Mouse (Mus musculus) forebrain, embryonic 16.5 days (tissue): ENCODE data around the gene Gpc5. TPM values are rescaled to one million over a fixed set of nuclear protein-coding genes. Genes with fewer than 3 reads are reported as not detected.

Experiments
- ATAC-seq: fragments of 200-750 bp; cut with Nextera tagmentation; 2 replicates; pipeline ENCODE4 v1.8.0; 2017; ENCODE audit warnings: mild to moderate bottlenecking, moderate library complexity
- H3K27ac ChIP-seq: fragments of 300-500 bp; sonication (generic); 2 replicates; pipeline ENCODE4 v1.5.1; 2014; ENCODE audit warnings: low read length, control low read depth
- H3K27me3 ChIP-seq: fragments of 300-500 bp; sonication (generic); replicated peaks from 2 replicates; pipeline ENCODE4 v1.6.1; 2014; ENCODE audit warnings: low read length; ENCODE audit not compliant: control insufficient read depth, insufficient read depth
- H3K36me3 ChIP-seq: fragments of 300-500 bp; sonication (generic); 2 replicates; pipeline ENCODE4 v1.6.1; 2014; ENCODE audit not compliant: control insufficient read depth, insufficient read depth
- H3K4me1 ChIP-seq: fragments of 300-500 bp; sonication (generic); replicated peaks from 2 replicates; pipeline ENCODE4 v1.6.1; 2014; ENCODE audit warnings: low read length; ENCODE audit not compliant: control insufficient read depth, insufficient read depth
- H3K4me2 ChIP-seq: fragments of 300-500 bp; sonication (generic); 2 replicates; pipeline ENCODE4 v1.6.1; 2014; ENCODE audit warnings: mild to moderate bottlenecking, low read length, control low read depth
- H3K4me3 ChIP-seq: fragments of 300-500 bp; sonication (generic); replicated peaks from 2 replicates; pipeline ENCODE4 v1.5.1; 2014; ENCODE audit warnings: mild to moderate bottlenecking, low read length, control low read depth
- H3K9ac ChIP-seq: fragments of 300-500 bp; sonication (generic); replicated peaks from 2 replicates; pipeline ENCODE4 v1.6.1; 2014; ENCODE audit warnings: low read depth, low read length, control low read depth
- H3K9me3 ChIP-seq: fragments of 300-500 bp; sonication (generic); 2 replicates; pipeline ENCODE4 v1.6.1; 2016; ENCODE audit warnings: low read length; ENCODE audit not compliant: control insufficient read depth
- WGBS: fragments of 180-500 bp; shearing (Covaris S2); extraction: QIAGEN DNeasy Blood & Tissue Kit; methylation state at CpG from one replicate; pipeline ENCODE4 v1.1.7; 2014; 5-methylcytosine and 5-hydroxymethylcytosine counted together
- polyA plus RNA-seq: library from polyadenylated mRNA; unstranded; fragments of >200 nt; fragmentation: Nextera tagmentation; extraction: Ambion mirVana; gene quantifications from 2 replicates; pipeline ENCODE4 v1.2.1, GENCODE M21; 2015

Gene Gpc5
- polyA plus RNA-seq, 1 experiment from 2014 or later = 3.1 TPM

DNA sequence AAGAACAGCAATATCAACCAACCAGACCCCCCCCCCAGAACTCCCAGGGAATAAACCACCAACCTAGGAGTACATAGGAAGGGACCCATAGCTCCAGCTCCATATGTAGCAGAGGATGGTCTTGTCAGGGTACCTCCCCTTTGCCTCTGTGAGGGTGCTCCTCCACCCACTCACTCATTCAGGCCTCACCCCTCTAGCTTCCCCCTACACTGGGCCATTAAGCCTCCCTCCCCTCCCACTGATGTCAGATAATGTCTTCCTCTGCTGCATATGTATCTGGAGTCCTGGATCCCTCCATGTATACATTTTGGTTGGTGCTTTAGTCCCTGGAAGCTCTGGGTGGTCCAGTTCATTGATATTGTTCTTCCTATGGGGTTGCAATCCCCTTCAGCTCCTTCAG lies 1075.4 kb downstream of the Gpc5 start:
- Histone ChIP-seq H3K9me3 (no peaks in the 10 kb centered on the region), H3K4me3 (no peak overlapping the region), H3K27me3 (no peaks in the 10 kb centered on the region), H3K4me1 (no peaks in the 10 kb centered on the region; the same call in 1 of the 2 replicates), H3K9ac (no peak overlapping the region), H3K27ac (no peak overlapping the region), H3K4me2 (no peak overlapping the region), H3K36me3 (no peaks in the 10 kb centered on the region)
- no peak for ATAC-seq

DNA sequence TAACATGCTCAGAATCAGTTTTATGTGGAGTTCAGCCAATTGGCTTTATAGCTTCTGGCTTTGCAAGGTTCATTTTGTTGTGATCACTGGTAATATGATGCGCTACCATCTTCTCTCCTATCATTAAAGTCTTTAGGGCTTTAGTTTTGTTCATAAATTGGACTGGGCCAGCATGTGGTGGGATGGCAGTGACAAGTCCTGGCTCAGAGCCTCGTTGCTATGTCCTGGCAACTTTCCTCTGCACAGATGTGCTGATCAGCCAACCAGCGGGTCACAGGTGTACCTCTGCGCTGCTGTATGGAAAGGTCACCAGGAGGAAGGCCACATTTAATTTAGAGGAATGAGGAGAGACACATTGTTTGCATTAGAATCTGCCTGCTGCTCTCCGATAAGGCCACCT lies 1077.1 kb downstream of the Gpc5 start:
- Histone ChIP-seq H3K36me3 (no peaks in the 10 kb centered on the region), H3K4me2 (no peak overlapping the region), H3K27me3 (no peaks in the 10 kb centered on the region), H3K9me3 (no peaks in the 10 kb centered on the region), H3K4me3 (no peak overlapping the region), H3K4me1 (no peaks in the 10 kb centered on the region; the same call in 1 of the 2 replicates), H3K27ac (no peak overlapping the region), H3K9ac (no peak overlapping the region)
- 57% methylated on average over 5 of the region's 5 CpGs for WGBS
- no peak; the same call in 1 of the 2 replicates for ATAC-seq

DNA sequence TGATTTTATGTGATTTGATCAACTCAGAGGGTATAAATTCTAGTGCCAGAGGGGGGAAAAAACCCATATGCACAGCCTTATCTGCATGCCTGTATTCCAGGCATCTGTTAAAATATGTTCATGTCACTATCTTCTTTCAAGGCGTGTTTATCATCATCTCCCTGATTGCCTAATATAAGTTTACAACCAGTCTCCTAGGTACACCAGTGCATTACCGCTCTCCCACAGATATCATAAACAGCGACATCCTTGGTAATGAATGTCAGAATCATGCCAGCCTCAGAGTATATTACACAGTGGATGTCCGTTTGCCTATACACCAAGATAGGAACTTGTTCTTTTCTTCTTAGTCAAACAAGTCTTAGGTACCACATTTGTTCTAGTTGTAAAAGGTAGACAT lies 1095.0 kb downstream of the Gpc5 start:
- Histone ChIP-seq H3K9ac (no peak overlapping the region), H3K36me3 (no peaks in the 10 kb centered on the region), H3K27ac (no peak overlapping the region), H3K4me2 (no peak overlapping the region), H3K4me1 (no peaks in the 10 kb centered on the region), H3K27me3 (no peaks in the 10 kb centered on the region), H3K9me3 (no peaks in the 10 kb centered on the region), H3K4me3 (no peak overlapping the region)
- no peak for ATAC-seq
- WGBS = 96% methylated on average over 4 of the region's 4 CpGs

- H3K27me3 ChIP-seq = no peaks in the 10 kb centered on the region
- H3K9me3 ChIP-seq = no peaks in the 10 kb centered on the region
- no peaks in the 10 kb centered on the region for H3K4me1 ChIP-seq
- no peak for ATAC-seq
- no peak overlapping the region for H3K27ac ChIP-seq
- 30% methylated on average over 6 of the region's 6 CpGs for WGBS
- H3K4me3 ChIP-seq = no peak overlapping the region
- H3K9ac ChIP-seq = no peak overlapping the region
- H3K36me3 ChIP-seq = no peaks in the 10 kb centered on the region
- H3K4me2 ChIP-seq = no peak overlapping the region
Measured at GRCm38 (mm10) chr14:116206977-116207376, 1115.0 kb downstream of the Gpc5 start.

DNA sequence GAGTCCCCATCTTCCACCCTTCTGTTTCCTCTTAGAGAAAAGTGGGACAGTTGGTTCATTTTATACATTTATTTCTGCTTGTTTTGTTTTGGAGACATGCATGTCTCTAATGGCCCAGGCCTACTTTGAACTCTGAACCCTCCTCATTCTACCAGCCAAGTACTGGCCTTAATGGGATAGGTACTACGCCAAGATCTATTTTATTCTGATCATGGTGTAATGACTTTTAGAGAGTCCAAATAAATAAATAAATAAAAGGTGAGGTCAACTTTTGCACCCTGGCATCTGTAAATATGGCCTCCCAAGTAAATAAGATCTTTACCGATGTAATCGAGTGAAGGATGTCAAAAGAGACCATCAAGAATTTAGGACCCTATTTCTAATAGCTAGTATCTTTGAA lies 1116.6 kb downstream of the Gpc5 start:
- Histone ChIP-seq H3K4me3 (no peak overlapping the region), H3K4me1 (no peaks in the 10 kb centered on the region), H3K4me2 (no peak overlapping the region), H3K36me3 (no peaks in the 10 kb centered on the region), H3K9ac (no peak overlapping the region), H3K27me3 (no peaks in the 10 kb centered on the region), H3K9me3 (no peaks in the 10 kb centered on the region), H3K27ac (no peak overlapping the region)
- 93% methylated on average over 3 of the region's 3 CpGs for WGBS
- no peak for ATAC-seq

DNA sequence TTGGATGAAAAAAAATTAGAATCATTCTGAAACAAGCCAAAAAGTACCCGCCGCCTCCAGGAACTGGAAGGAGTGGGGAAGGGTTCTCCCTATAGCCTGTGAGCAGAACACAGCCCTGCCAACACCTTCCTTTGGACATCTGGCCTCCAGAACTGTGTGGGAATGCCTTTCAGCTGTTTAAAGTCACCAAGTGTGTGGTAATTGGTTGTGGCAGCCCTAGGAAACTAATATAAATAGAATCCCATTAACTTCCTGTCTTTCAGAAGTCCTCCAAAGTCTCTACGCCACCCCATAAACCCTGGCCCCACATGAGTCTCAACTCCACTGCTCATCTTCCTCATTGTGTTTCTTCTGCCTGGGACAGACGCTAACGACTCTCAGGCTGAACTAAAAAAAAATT lies 1117.0 kb downstream of the Gpc5 start:
- WGBS = 78% methylated on average over 5 of the region's 5 CpGs

DNA sequence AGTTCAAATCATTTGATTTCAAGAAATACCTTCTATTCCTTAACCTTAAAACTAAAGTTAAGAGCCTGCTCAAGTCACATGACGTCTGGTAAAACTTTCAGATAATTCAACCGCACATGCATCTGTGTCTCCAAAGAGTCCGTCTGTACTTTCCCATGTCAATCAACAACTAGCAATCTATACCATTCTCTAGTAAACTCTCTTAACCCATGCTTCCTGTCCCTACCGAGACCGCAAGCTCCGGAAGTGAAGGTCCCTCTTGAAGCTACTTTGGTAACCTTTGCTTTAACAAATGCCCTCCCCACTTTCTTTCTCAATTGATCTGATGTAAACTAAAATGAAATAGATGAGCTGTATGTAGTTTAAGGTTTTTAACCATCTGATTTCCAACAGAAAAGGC lies 1118.3 kb downstream of the Gpc5 start:
- Histone ChIP-seq H3K27ac (no peak overlapping the region), H3K36me3 (no peaks in the 10 kb centered on the region), H3K4me3 (no peak overlapping the region), H3K4me1 (no peaks in the 10 kb centered on the region), H3K9ac (no peak overlapping the region), H3K4me2 (no peak overlapping the region), H3K27me3 (no peaks in the 10 kb centered on the region), H3K9me3 (no peaks in the 10 kb centered on the region)
- no peak for ATAC-seq
- whole genome bisulfite sequencing = 93% methylated on average over 6 of the region's 6 CpGs

More for the DNA sequence above, 1117.0 kb downstream of the Gpc5 start:
- Histone ChIP-seq H3K27ac (no peak overlapping the region), H3K36me3 (no peaks in the 10 kb centered on the region), H3K4me1 (no peaks in the 10 kb centered on the region), H3K9me3 (no peaks in the 10 kb centered on the region), H3K4me3 (no peak overlapping the region), H3K27me3 (no peaks in the 10 kb centered on the region), H3K9ac (no peak overlapping the region), H3K4me2 (no peak overlapping the region)
- no peak for ATAC-seq

GRCm38 (mm10) chr14:116212029-116212428 lies 1120.0 kb downstream of the Gpc5 start:
- H3K36me3 ChIP-seq = no peaks in the 10 kb centered on the region
- no peak overlapping the region for H3K9ac ChIP-seq
- no peak overlapping the region for H3K4me3 ChIP-seq
- no peak for ATAC-seq
- H3K9me3 ChIP-seq = no peaks in the 10 kb centered on the region
- H3K27ac ChIP-seq = no peak overlapping the region
- H3K4me1 ChIP-seq = no peaks in the 10 kb centered on the region
- H3K27me3 ChIP-seq = no peaks in the 10 kb centered on the region
- H3K4me2 ChIP-seq = no peak overlapping the region

DNA sequence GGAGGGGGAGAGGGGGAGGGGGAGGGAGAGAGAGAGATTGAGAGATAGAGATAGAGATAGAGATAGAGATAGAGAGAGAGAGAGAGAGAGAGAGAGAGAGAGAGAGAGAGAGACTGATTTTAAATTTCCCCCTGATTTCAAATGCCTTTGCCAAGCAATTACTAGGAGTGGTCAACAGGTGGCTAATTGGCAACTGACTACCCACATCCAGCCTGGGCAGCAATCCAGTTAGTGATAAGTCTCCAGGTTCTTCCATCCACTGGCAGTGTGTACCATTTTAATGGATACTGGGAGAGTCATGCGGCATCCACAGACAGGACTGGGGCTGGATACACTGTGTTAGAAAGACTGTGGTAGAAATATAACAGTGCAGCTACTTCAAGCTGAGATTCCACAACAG lies 1166.1 kb downstream of the Gpc5 start:
- H3K36me3 ChIP-seq = no peaks in the 10 kb centered on the region
- no peak for ATAC-seq
- no peaks in the 10 kb centered on the region for H3K9me3 ChIP-seq
- H3K27me3 ChIP-seq = no peaks in the 10 kb centered on the region
- H3K9ac ChIP-seq = no peak overlapping the region
- H3K4me2 ChIP-seq = no peak overlapping the region
- no peak overlapping the region for H3K27ac ChIP-seq
- no peak overlapping the region for H3K4me3 ChIP-seq
- no peaks in the 10 kb centered on the region for H3K4me1 ChIP-seq
- WGBS = 74% methylated on average over 1 of the region's 1 CpGs

DNA sequence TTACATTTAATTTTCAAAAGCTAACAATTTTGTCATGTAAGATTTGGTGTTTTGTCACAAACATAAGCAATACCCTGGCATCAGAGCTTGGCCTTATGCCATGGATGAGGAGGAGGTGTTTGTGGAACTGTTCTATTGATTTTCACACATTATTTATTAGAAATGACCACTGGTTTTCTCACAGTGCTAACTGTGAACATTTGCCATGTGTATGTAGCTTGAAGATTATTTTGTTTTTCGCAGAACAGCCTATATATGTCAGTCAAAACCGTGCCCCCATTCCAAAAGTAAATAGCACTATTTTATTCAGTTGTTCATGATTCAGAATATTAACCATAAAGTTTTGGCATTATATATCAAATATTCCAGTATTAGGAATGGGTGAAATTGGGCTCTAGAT lies 1216.5 kb downstream of the Gpc5 start:
- ATAC-seq = no peak
- 81% methylated on average over 2 of the region's 2 CpGs for WGBS
- H3K4me2 ChIP-seq = no peak overlapping the region
- H3K36me3 ChIP-seq = no peaks in the 10 kb centered on the region
- no peak overlapping the region for H3K27ac ChIP-seq
- no peaks in the 10 kb centered on the region for H3K9me3 ChIP-seq
- no peaks in the 10 kb centered on the region for H3K4me1 ChIP-seq
- no peaks in the 10 kb centered on the region for H3K27me3 ChIP-seq
- no peak overlapping the region for H3K4me3 ChIP-seq
- H3K9ac ChIP-seq = no peak overlapping the region
